Mouse (Mus musculus) layer of hippocampus, postnatal 36 days (tissue): Measurements from ENCODE around the gene Hist2h2aa2. TPM values are rescaled to one million over a fixed set of nuclear protein-coding genes. Genes with fewer than 3 reads are reported as not detected.
"Not testable (repeated sequence)": the region's sequence is repeated elsewhere in the genome, so short reads cannot be mapped to it uniquely, and the experiment has no call there.

Source experiments
- DNase-seq, 2 experiments: peaks; one replicate each; pipeline ENCODE4 v3.0.0; 2022
- total RNA-seq, 2 experiments: library from RNA; stranded (reverse); gene quantifications; 2 replicates each; pipeline ENCODE4 v1.2.3; 2021

The Hist2h2aa2 gene
- total RNA-seq, 2 experiments from 2014 or later, result 193 to 195 TPM

DNA sequence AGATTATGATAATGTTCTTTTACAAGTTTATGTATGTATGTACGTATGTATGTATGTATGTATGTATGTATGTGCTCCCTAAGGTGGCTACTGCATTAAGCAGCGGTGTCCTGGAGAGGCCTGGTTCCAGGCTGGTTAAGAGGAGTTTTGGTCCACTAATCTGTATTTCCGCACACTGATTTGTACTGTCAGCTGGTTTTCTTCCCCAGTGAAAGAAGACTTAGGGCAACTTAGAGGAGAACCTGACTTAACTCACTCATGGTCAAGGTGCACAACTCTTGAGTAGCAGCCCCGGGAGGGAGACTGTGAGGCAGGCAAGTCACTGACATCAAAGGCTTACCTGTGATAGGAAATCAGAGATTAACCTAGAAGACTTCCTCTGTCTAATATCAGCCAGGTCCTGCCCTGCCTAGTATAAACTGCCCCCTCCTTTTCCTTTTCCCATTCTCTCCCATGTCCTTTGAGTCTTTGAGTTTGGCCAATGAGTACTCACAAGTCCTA lies 3.2 kb downstream of the Hist2h2aa2 start:
- DNase-seq, result no peak

- DNase-seq, result no peak
These were observed 4.2 kb downstream of the Hist2h2aa2 start for GRCm38 (mm10) chr3:96235836-96236235.

GRCm38 (mm10) chr3:96234914-96235313 lies 5.2 kb downstream of the Hist2h2aa2 start:
- no peak for DNase-seq

GRCm38 (mm10) chr3:96231758-96232120 lies 8.3 kb downstream of the Hist2h2aa2 start:
- DNase-seq, result no peak

DNA sequence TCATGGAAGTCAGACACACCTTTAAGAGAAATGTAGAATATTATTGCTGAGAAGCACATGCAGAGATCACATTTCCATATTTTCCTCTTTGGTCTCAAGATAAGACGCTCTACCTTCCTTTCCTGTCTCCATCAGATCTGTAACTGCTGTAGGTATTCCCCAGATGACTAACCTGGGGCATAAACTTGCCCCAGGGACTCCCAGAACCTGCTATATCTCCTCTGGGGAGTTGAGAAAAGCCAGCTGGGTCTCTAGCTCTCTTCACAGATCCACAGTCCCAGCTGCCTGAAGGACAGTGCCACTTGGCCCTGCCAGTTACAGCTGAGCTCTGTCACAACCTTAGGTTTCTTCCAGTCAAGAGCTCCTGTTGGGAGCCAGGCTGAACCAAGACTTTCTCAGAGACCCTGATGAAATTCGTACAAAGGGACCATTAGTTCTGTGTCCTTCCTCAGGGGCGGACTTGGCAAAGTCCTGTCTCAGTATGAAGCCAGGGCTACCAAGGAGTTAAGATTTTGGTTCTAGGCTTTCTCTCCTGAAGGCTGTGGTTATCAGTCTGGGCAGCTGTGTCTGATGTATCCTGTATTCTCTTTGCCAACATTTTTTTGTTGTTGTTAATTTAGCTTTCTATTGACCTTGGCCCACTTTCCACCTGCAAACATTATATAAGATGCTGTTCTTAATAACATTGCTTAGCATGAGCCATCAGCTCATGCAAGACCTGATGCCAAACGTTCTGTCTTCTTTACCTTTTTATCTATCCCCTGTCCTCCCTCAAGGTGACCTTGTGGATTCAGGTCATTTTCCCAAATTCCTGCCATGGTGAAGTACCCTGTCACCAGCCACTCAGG lies 8.9 kb downstream of the Hist2h2aa2 start:
- no peak for DNase-seq

DNA sequence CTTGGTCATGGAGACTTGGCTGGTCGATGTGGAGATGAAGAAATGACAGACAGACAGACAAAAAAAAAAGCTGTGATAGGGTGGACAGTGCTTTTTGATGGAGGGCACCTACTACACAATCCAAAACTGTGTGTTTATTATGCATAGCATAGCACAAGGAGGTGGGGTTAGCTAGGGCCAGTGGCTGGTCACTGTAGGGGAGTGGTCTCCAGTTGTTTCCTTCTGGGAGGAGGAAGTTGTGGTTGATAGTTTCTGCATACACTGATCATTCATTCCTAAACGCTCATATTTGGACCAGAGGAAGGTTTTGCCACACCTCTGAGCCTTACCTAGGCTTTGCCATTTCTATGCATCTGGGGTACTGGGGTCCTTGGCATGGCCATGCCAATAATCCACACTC lies 9.7 kb downstream of the Hist2h2aa2 start:
- no peak for DNase-seq

DNA sequence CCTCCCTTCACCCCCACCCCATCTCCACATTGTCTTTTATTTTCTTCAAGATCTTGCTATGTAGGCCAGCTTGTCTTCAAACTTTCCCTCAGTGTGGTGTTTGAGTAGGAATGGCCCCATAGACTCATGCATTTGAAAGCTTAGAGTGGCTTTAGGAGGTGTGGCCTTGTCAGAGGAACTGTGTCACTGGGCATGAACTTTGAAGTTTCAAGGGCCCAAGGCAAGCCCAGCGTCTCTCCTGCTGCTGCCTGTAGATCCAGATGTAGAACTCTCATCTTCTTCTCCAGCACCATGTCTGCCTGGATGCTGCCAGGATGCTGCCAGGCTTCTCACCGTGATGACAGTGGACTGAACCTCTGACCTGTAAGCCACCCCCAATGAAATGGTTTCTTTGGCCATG lies 11.2 kb downstream of the Hist2h2aa2 start:
- no peak for DNase-seq

- DNase-seq, result no peak
These were observed 13.1 kb downstream of the Hist2h2aa2 start for GRCm38 (mm10) chr3:96226695-96227648.

DNA sequence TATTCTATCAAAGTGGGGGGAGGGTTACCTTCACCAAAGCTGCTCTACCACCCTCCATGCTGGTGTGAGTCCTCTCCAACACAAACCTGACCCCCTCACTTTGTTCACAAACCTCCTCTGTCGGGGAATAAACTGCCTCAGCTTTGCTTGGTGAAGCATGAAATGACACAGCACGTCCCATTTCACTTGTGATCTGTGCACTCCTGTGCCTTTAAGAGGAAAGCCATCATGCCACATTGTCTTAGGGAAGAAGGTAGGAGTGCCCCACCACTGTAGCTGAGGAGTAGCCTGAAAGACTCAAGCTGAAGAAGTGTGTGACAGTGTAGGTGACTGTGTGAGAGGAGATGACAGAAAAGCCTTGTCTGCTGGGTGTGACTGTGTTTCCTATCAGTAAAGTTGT lies 14.7 kb downstream of the Hist2h2aa2 start:
- no peak for DNase-seq

DNA sequence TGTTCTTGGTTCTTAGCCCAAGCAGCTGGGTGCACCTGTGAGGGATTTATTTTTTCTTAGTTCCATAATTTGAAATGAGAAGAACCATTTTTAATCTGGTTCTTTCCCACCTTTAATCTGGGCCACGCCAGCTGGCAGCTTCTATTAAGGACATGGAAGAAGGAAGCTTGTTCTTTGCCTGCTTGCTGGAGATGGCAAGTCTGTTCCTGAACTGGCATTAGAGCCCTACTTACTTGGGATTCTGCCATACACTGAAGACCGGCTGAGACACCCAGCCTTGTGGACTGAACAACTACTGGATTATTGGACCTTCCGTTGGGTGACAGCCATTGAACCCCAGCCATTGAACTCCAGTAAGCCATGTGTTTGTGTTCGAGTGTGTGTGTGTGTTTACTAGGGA lies 17.3 kb downstream of the Hist2h2aa2 start:
- DNase-seq, result no peak

DNA sequence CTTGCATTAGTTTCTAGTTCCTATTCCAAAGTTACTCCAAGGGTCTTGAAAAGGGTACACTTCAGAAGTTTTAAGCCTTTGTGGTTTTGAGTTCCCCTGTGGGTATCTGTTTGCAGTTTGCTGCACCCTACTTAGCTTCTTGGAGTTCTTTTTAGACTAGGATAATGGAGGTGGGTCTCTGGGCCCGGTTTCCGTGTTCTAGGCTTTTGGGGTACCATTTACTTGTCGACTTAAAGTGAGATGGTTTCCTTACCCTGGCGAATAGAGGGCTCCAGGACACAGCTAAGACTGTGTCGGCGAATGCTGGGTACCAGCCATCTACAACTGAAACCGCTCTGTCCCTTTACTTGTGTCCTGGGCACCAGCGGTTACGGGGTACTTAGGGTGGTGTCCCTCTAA lies 18.4 kb downstream of the Hist2h2aa2 start:
- no peak for DNase-seq

- DNase-seq, result peak; percentile 85 to 89
These were observed 19.1 kb downstream of the Hist2h2aa2 start, which contains the start of the genes Hist2h2ac and Hist2h2be for GRCm38 (mm10) chr3:96220765-96221639. Gene Hist2h2ac, minus strand, starts transcription at chr3:96220880. Gene Hist2h2be, plus strand, starts transcription at chr3:96221119.

DNA sequence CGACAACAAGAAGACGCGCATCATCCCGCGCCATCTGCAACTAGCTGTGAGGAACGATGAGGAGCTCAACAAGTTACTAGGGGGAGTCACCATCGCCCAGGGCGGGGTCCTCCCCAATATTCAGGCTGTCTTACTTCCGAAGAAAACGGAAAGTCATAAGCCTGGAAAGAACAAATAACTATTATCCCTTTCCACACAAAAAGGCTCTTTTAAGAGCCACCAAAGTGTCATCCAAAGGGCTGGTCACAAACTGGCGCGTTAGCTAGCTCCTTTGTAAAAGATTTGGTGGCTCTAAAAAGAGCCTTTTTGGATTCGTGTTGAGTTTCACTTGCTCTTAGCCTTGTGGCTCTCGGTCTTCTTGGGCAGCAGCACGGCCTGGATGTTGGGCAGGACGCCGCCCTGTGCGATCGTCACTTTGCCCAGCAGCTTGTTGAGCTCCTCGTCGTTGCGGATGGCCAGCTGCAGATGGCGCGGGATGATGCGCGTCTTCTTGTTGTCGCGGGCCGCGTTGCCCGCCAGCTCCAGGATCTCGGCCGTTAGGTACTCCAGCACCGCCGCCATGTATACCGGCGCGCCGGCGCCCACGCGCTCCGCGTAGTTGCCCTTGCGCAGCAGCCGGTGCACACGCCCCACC lies 19.8 kb downstream of the Hist2h2aa2 start:
- not testable (repeated sequence) for DNase-seq

GRCm38 (mm10) chr3:96219661-96220130 lies 20.4 kb downstream of the Hist2h2aa2 start, which contains the start of the genes Bola1 and Hist2h2ab:
Gene Bola1, minus strand, starts transcription at chr3:96219709.
Gene Hist2h2ab, plus strand, starts transcription at chr3:96219865.
- DNase-seq, result peak; percentile 79 to 83

GRCm38 (mm10) chr3:96219191-96219641 lies 20.9 kb downstream of the Hist2h2aa2 start:
- DNase-seq, result peak in 1 of 2 experiments; percentile 37

DNA sequence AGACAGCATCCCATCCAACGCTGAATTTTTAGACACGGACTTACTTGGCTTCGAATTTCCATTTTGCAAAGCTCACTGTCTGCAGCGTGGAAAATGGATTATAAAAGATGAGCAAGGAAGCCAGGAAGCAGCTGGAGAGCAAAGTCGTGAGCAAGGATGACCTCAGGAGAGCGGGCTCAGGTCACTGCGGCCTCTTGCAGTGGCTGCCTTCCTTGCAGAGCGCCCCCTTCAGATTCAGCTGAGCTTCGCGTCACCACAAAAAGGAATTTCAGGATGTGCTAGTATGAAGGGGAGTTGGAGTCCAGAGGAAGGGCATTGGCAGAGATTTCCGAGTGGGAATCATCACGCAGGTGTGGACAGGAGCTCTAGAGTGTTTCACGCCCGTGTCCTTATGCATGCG lies 30.8 kb downstream of the Hist2h2aa2 start:
- DNase-seq, result no peak

GRCm38 (mm10) chr3:96207819-96208218 lies 32.3 kb downstream of the Hist2h2aa2 start:
- no peak for DNase-seq

DNA sequence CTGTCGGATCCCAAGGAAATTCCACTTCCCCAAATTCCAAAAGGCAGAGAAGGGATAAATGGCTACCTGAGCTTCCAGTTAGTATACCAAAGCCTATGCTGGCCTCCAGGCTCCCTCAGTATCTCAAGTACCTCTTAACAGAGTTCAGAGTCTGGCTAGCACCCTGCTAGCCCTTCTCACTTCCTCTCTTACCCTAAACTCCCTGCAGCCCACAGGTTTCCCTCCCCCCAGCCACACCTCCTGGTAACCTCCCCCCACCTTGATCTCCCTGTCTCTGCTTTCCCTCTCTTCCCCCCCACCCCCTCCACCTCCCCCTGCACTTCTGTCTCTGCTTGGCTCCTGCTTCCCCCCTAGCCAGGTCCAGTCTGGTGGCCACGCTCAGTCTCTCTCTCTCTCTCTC lies 40.3 kb downstream of the Hist2h2aa2 start:
- DNase-seq, result no peak

DNA sequence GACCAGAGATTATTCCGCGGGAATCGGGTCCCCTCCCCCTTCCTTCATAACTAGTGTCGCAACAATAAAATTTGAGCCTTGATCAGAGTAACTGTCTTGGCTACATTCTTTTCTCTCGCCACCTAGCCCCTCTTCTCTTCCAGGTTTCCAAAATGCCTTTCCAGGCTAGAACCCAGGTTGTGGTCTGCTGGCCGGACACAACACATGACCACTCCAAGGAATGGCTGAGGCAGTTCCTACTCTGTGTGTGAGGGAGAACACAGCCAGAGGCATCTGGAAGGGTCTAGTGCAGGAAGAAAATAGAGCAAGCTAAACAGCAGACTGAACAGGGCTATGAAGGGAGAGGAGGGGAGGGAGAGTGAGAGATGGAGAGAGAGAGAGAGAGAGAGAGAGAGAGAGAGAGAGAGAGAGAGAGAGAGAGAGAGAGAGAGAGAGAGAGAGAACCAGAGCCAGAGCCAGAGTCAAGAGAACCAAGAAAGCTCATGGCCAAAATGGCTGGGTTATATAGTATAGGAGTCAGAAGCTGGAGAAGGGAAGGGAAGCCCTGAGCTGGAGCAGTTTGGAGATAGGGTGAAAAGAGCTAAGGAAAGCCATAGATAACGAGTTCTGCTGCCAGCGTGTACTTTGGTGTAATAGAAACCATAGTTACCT lies 41.4 kb downstream of the Hist2h2aa2 start:
- DNase-seq, result not testable (repeated sequence)

GRCm38 (mm10) chr3:96198181-96198580 lies 41.9 kb downstream of the Hist2h2aa2 start:
- no peak for DNase-seq
